Comparison of ENCODE assay signal across 8 mouse cellular contexts in the genomic region with DNA sequence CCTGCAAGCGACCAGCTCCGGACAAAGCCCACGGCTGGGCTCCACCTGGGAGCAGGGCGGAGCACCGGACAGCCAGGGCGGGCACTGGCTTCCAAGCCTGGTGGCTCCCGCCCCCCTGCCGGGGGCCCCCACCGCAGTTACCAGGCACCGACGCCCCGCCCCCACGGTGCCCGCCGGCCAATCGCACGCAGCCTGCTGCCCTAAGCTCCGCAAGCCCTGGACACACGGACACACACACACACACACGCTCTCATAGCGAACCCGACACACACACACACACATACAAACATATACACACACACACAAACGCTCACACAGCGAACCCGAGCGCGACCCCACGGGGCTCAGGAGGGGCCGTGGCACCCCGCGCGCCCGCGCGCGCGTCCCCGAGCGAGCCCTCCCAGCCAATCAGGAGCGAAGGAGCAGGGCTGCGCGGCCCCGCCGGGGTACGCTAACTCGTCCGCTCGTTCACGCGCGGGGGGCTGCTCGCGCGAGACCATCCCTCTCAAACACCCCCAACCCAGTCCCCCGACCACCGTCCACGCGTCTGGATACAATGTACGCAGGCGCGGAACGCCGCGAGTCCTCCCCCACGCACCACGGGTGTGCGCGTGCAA. TPM values are rescaled to one million over a fixed set of nuclear protein-coding genes. Genes with fewer than 3 reads are reported as not detected.
DNase-seq lines count a peak whose midpoint lies in the region; ATAC-seq lines count a peak whose summit lies in the region.

No protein-coding gene starts in this region.

- no peaks in the 10 kb centered on the region for H3K27me3 ChIP-seq in embryonic facial prominence, embryonic 14.5 days (replicated peaks; ENCODE audit: control insufficient read depth, insufficient read depth, low read length)
- no peaks in the 10 kb centered on the region for H3K27me3 ChIP-seq in kidney, embryonic 14.5 days (ENCODE audit: control insufficient read depth, insufficient read depth, low read length)
- H3K27me3 ChIP-seq in limb, embryonic 15.5 days = no peaks in the 10 kb centered on the region

- peaks cover 24% of the 10 kb centered on the region for H3K4me1 ChIP-seq in embryonic facial prominence, embryonic 14.5 days (ENCODE audit: control insufficient read depth, insufficient read depth, low read length)
- H3K4me1 ChIP-seq in kidney, embryonic 14.5 days (ENCODE audit: control insufficient read depth, insufficient read depth, low read length) = peaks cover 12% of the 10 kb centered on the region; the same call in 1 of the 2 replicates
- H3K4me1 ChIP-seq in limb, embryonic 15.5 days = peaks cover 29% of the 10 kb centered on the region

- peak; percentile 97 for DNase-seq in 3T3-L1 (ENCODE audit: low read depth, low spot score)
- DNase-seq in adrenal gland, postnatal 4 days (ENCODE audit: low spot score in 2 of 2) = peak; percentile 91 to 94
- peak; percentile 97 for DNase-seq in embryonic facial prominence, embryonic 14.5 days (ENCODE audit: low spot score)
- DNase-seq in heart, adult 9 months (ENCODE audit: low spot score in 2 of 2) = peak; percentile 95 to 96
- peak; percentile 50 to 75 for DNase-seq in monocyte, adult 2 months (ENCODE audit: low read depth in 1 of 2, low spot score in 2 of 2)
- DNase-seq in spleen, postnatal 36 days (ENCODE audit: low spot score in 2 of 2) = peak; percentile 88 to 89

- peak overlapping the region; percentile 100 for H3K27ac ChIP-seq in embryonic facial prominence, embryonic 14.5 days (replicated peaks; ENCODE audit: low read depth, low read length)
- peak overlapping the region; percentile 100 for H3K27ac ChIP-seq in kidney, embryonic 14.5 days (ENCODE audit: low read depth, low read length)
- H3K27ac ChIP-seq in limb, embryonic 15.5 days = peak overlapping the region; percentile 99

- peak overlapping the region; percentile 100 for H3K9ac ChIP-seq in embryonic facial prominence, embryonic 14.5 days (ENCODE audit: low read depth, low read length)
- H3K9ac ChIP-seq in kidney, embryonic 14.5 days (ENCODE audit: low read depth, low read length) = peak overlapping the region; percentile 100
- peak overlapping the region; percentile 96 for H3K9ac ChIP-seq in limb, embryonic 15.5 days

- peak overlapping the region; percentile 78 for H3K4me3 ChIP-seq in embryonic facial prominence, embryonic 14.5 days (ENCODE audit: low read depth, low read length)
- peak overlapping the region; percentile 95 for H3K4me3 ChIP-seq in kidney, embryonic 14.5 days (ENCODE audit: low read length)
- H3K4me3 ChIP-seq in limb, embryonic 15.5 days = peak overlapping the region; percentile 81

- H3K9me3 ChIP-seq in embryonic facial prominence, embryonic 14.5 days (ENCODE audit: control insufficient read depth, low read length) = no peaks in the 10 kb centered on the region
- no peaks in the 10 kb centered on the region for H3K9me3 ChIP-seq in kidney, embryonic 14.5 days (ENCODE audit: control insufficient read depth, low read length)
- no peaks in the 10 kb centered on the region for H3K9me3 ChIP-seq in limb, embryonic 15.5 days

- ATAC-seq in embryonic facial prominence, embryonic 14.5 days (ENCODE audit: low read depth) = peak; percentile 79
- peak; percentile 84 for ATAC-seq in kidney, embryonic 14.5 days (ENCODE audit: low FRiP score, low TSS enrichment)
- peak; percentile 80 for ATAC-seq in limb, embryonic 15.5 days (ENCODE audit: insufficient number of reproducible peaks, low FRiP score, low TSS enrichment, low read depth)

- under 1% methylated on average over 38 of the region's 68 CpGs for WGBS in embryonic facial prominence, embryonic 14.5 days
- WGBS in kidney, embryonic 14.5 days = under 1% methylated on average over 64 of the region's 68 CpGs
- WGBS in limb, embryonic 15.5 days = under 1% methylated on average over 68 of the region's 68 CpGs

- peaks cover 28% of the 10 kb centered on the region for H3K36me3 ChIP-seq in embryonic facial prominence, embryonic 14.5 days (ENCODE audit: control insufficient read depth, insufficient read depth, low read length)
- peaks cover 25% of the 10 kb centered on the region for H3K36me3 ChIP-seq in kidney, embryonic 14.5 days (ENCODE audit: control insufficient read depth, insufficient read depth, low read length)
- H3K36me3 ChIP-seq in limb, embryonic 15.5 days = peaks cover 27% of the 10 kb centered on the region

- H3K4me2 ChIP-seq in embryonic facial prominence, embryonic 14.5 days (ENCODE audit: low read depth, low read length) = peak overlapping the region; percentile 86
- peak overlapping the region; percentile 77 for H3K4me2 ChIP-seq in kidney, embryonic 14.5 days (replicated peaks; ENCODE audit: low read depth, low read length)
- H3K4me2 ChIP-seq in limb, embryonic 15.5 days = peak overlapping the region; percentile 64

RNA-seq across cellular contexts. Expression of a gene that starts 1.0 kb away (rescaled TPM):
- total RNA-seq in adrenal gland, postnatal 4 days (2021) = 100 to 1,000 TPM; 266 to 270 TPM
- 141 and 168 TPM in 2 replicates for polyA plus RNA-seq in embryonic facial prominence, embryonic 14.5 days (2014; fragmentation: Nextera tagmentation; extraction: Ambion mirVana)
- polyA plus RNA-seq in kidney, embryonic 14.5 days (2014; fragmentation: Nextera tagmentation; extraction: Ambion mirVana) = 131 and 196 TPM in 2 replicates
- polyA plus RNA-seq in limb, embryonic 15.5 days (2015; fragmentation: Nextera tagmentation; extraction: Ambion mirVana) = 164 and 170 TPM in 2 replicates

Comparison
In these comparisons a context has a peak if more than half of its experiments do, and no peak if none do; other contexts are left out.
1. Peak in every context shown above with its lines: DNase-seq, ATAC-seq, H3K4me3 ChIP-seq and H3K27ac ChIP-seq.